Mouse (Mus musculus) kidney, adult 2 months (tissue): ENCODE data around the gene Pou3f1.

Experiments used
- CTCF ChIP-seq: fragments of 200-500 bp; conservative IDR thresholded peaks from 2 replicates; pipeline ENCODE4 v1.5.1; 2011; ENCODE audit warnings: low read depth, mild to moderate bottlenecking, control low read depth, low read length, moderate library complexity, mixed read lengths; ENCODE audit not compliant: insufficient read depth, insufficient read length
- POLR2A ChIP-seq: fragments of 200-500 bp; IDR thresholded peaks from one replicate; pipeline ENCODE4 v1.6.1; 2011; ENCODE audit warnings: low read depth, low read length, control low read depth

DNA sequence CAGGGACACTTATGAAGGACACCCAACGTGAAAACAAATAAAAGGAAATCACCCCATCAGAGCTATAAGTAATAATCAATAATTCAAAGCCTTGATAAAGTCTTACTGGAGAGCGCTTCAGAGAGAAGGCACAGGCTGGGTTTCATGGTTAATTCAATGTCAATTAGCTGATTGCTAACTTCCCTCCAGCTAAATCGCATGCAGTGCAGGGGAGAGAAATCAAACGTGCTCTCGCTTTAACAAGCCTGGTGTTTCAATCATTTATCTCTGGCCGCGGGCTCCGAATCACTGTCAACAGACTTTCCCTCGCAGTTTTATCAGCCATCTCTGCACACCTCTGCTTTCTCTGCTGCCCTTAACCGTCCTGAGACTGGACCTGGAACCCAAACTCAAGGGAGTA lies 23.8 kb upstream of the Pou3f1 start:
- TF ChIP-seq POLR2A (no peak), CTCF (no peak)
